Mouse (Mus musculus) olfactory bulb, adult 2 months (tissue): ENCODE results near the gene Cit.
"Not testable (repeated sequence)": the region's sequence is repeated elsewhere in the genome, so short reads cannot be mapped to it uniquely, and the experiment has no call there.

ENCODE experiments used
- CTCF ChIP-seq: fragments of 200-500 bp; IDR thresholded peaks from 2 replicates; pipeline ENCODE4 v1.5.1; 2012; ENCODE audit warnings: low read depth, mild to moderate bottlenecking, low read length, moderate library complexity; ENCODE audit not compliant: insufficient read depth
- POLR2A ChIP-seq: fragments of 200-500 bp; IDR thresholded peaks from 2 replicates; pipeline ENCODE4 v1.6.1; 2012; ENCODE audit warnings: mild to moderate bottlenecking, low read depth, low read length, moderate library complexity; ENCODE audit not compliant: insufficient read depth

- TF ChIP-seq POLR2A, CTCF: not testable (repeated sequence)
Measured at GRCm38 (mm10) chr5:115833806-115834205, 11.3 kb upstream of the Cit start.
